Mouse (Mus musculus): ENCODE results near the gene Clec4g. TPM values are rescaled to one million over a fixed set of nuclear protein-coding genes. Genes with fewer than 3 reads are reported as not detected.
A peak's percentile ranks its signal among the peaks of the same experiment; 100 is the strongest.

Clec4g gene
- total and polyA plus RNA-seq, 3 experiments = not detected

DNA sequence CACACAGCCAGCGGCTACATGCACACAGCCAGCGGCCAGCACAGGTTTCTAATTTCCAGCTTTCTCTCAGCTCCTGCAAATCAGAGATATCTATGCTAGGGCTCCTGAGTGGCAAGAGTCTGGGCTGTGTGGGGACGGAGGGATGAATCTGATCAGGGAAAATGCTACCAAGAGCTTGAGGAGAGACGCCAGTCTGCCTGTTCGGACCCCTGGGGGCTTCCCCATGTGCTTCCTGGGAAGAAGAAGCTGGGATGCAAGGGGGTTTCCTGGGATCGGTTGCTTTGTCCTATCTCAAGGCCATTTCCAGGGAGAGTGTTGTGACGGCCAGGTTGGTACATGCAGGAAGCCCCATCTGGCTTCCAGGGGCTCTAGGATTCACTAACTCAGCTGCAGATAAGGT, 12.8 kb downstream of the Clec4g start:
- Histone ChIP-seq H3K36me3 (replicated peaks in 1 of 2; ENCODE audit: control insufficient read depth in 1 of 2, insufficient read depth in 1 of 2, low read length in 1 of 2) (no peaks in the 10 kb centered on the region), H3K9me3 (replicated peaks; ENCODE audit: low read length) (no peaks in the 10 kb centered on the region), H3K27ac (ENCODE audit: insufficient read depth, low read depth) (no peak overlapping the region), H3K9ac (ENCODE audit: insufficient read depth, low read depth) (no peak overlapping the region), H3K27me3 (replicated peaks) (peaks cover 22% of the 10 kb centered on the region), H3K4me2 (ENCODE audit: insufficient read depth, low read depth, poor library complexity, severe bottlenecking) (no peak overlapping the region), H3K4me1 (ENCODE audit: control insufficient read depth in 1 of 2, insufficient read depth in 2 of 2) (peaks cover 11 to 31% of the 10 kb centered on the region in 2 experiments), H3K4me3 (replicated peaks in 1 of 3; ENCODE audit: low read depth in 2 of 3, low read length in 2 of 3, poor library complexity in 1 of 3) (no peak overlapping the region), H3K79me2 (replicated peaks; ENCODE audit: control insufficient read depth, extremely low read depth, insufficient read depth, poor library complexity, severe bottlenecking) (no peaks in the 10 kb centered on the region)
- in situ Hi-C loops (cut with MboI; ENCODE audit: low pct_ligation_motif_present, low pct_unique_long_range_greater_than_20kb, low sequenced_read_pairs) = loop anchor here (25.0 kb wide), 2 partner anchors 430 to 655 kb away; partner anchors contain the start of gene Cd209g
- dilution Hi-C loops (cut with MboI; ENCODE audit: extremely low pct_ligation_motif_present, extremely low pct_unique_long_range_greater_than_20kb, low sequenced_read_pairs) = no loop called here
- no peak for TF ChIP-seq USF2 (conservative IDR thresholded peaks at IDR 0.05; ENCODE audit: low read depth, low read length)
- TF ChIP-seq ETS1 (conservative IDR thresholded peaks at IDR 0.05; ENCODE audit: low read depth, low read length) = no peak
- no peak for TF ChIP-seq MAX (IDR thresholded peaks at IDR 0.05; ENCODE audit: low read length)
- no peak for DNase-seq (ENCODE audit: extremely low read depth)

DNA sequence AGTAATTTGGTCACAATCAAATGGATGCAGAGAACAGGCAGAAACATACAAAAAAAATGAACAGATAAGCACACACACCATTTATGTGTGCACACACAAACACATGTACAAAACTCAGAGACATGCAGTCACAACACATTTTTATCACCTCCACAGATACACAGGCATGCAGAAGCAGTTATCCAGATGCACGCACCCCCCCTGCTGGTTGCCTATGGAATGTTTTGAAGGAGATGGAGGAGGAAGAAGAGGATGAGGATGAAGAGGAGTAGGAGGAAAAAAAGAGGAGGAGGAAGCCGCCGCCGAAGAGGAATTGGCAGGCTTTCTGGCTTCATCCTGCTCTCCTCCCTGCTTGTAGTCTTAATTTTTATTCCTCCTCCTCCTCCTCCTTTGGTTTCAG, 14.7 kb downstream of the Clec4g start:
- Histone ChIP-seq H3K4me1 (ENCODE audit: control insufficient read depth in 1 of 2, insufficient read depth in 2 of 2) (peaks cover 4 to 16% of the 10 kb centered on the region in 2 experiments), H3K27ac (ENCODE audit: insufficient read depth, low read depth) (no peak overlapping the region), H3K9ac (ENCODE audit: insufficient read depth, low read depth) (no peak overlapping the region), H3K27me3 (replicated peaks) (peaks cover 22% of the 10 kb centered on the region), H3K79me2 (replicated peaks; ENCODE audit: control insufficient read depth, extremely low read depth, insufficient read depth, poor library complexity, severe bottlenecking) (no peaks in the 10 kb centered on the region), H3K36me3 (replicated peaks in 1 of 2; ENCODE audit: control insufficient read depth in 1 of 2, insufficient read depth in 1 of 2, low read length in 1 of 2) (no peaks in the 10 kb centered on the region), H3K4me2 (ENCODE audit: insufficient read depth, low read depth, poor library complexity, severe bottlenecking) (no peak overlapping the region), H3K4me3 (replicated peaks in 1 of 3; ENCODE audit: low read depth in 2 of 3, low read length in 2 of 3, poor library complexity in 1 of 3) (no peak overlapping the region), H3K9me3 (replicated peaks; ENCODE audit: low read length) (no peaks in the 10 kb centered on the region)
- in situ Hi-C loops (cut with MboI; ENCODE audit: low pct_ligation_motif_present, low pct_unique_long_range_greater_than_20kb, low sequenced_read_pairs) = loop anchor here (25.0 kb wide), 2 partner anchors 432 to 657 kb away; partner anchors contain the start of gene Cd209g
- peak; percentile 45 for TF ChIP-seq RAD21 (IDR thresholded peaks at IDR 0.05; ENCODE audit: low read depth, low read length)
- TF ChIP-seq MYC (IDR thresholded peaks at IDR 0.05; ENCODE audit: low read depth, low read length) = no peak
- TF ChIP-seq MEF2A (IDR thresholded peaks at IDR 0.05; ENCODE audit: borderline replicate concordance, low read depth, low read length) = no peak
- no peak for TF ChIP-seq RCOR1 (conservative IDR thresholded peaks at IDR 0.05; ENCODE audit: low read depth, low read length)
- no peak for TF ChIP-seq MAZ (IDR thresholded peaks at IDR 0.05; ENCODE audit: low read depth, low read length)
- no peak for TF ChIP-seq MXI1 (IDR thresholded peaks at IDR 0.05; ENCODE audit: low read depth, low read length)
- peak; percentile 19 to 58; a peak in 2 of 4 replicates for TF ChIP-seq CTCF (conservative IDR thresholded peaks at IDR 0.05 in 1 of 2, IDR thresholded peaks at IDR 0.05 in 1 of 2; ENCODE audit: low read depth in 2 of 2, low read length in 2 of 2)
- no peak for TF ChIP-seq SIN3A (IDR thresholded peaks at IDR 0.05; ENCODE audit: low read length)
- 0 out of 2 replicates have a peak, but pooled peaks have one; percentile 23 for TF ChIP-seq SMC3 (IDR thresholded peaks at IDR 0.05; ENCODE audit: low read depth, low read length)
- TF ChIP-seq CHD2 (IDR thresholded peaks at IDR 0.05; ENCODE audit: low read length) = no peak
- TF ChIP-seq HCFC1 (IDR thresholded peaks at IDR 0.05; ENCODE audit: low read depth, low read length) = no peak
- dilution Hi-C loops (cut with MboI; ENCODE audit: extremely low pct_ligation_motif_present, extremely low pct_unique_long_range_greater_than_20kb, low sequenced_read_pairs) = no loop called here
- DNase-seq (ENCODE audit: extremely low read depth) = peak; percentile 22

- dilution Hi-C loops (cut with MboI; ENCODE audit: extremely low pct_ligation_motif_present, extremely low pct_unique_long_range_greater_than_20kb, low sequenced_read_pairs) = no loop called here
- DNase-seq (ENCODE audit: extremely low read depth) = peak; percentile 31
- Histone ChIP-seq H3K27me3 (replicated peaks) (peaks cover 3% of the 10 kb centered on the region), H3K79me2 (replicated peaks; ENCODE audit: control insufficient read depth, extremely low read depth, insufficient read depth, poor library complexity, severe bottlenecking) (no peaks in the 10 kb centered on the region), H3K4me3 (replicated peaks in 1 of 3; ENCODE audit: low read depth in 2 of 3, low read length in 2 of 3, poor library complexity in 1 of 3) (no peak overlapping the region), H3K9ac (ENCODE audit: insufficient read depth, low read depth) (no peak overlapping the region), H3K9me3 (replicated peaks; ENCODE audit: low read length) (no peaks in the 10 kb centered on the region), H3K4me2 (ENCODE audit: insufficient read depth, low read depth, poor library complexity, severe bottlenecking) (no peak overlapping the region), H3K36me3 (replicated peaks in 1 of 2; ENCODE audit: control insufficient read depth in 1 of 2, insufficient read depth in 1 of 2, low read length in 1 of 2) (no peaks in the 10 kb centered on the region), H3K27ac (ENCODE audit: insufficient read depth, low read depth) (no peak overlapping the region), H3K4me1 (ENCODE audit: control insufficient read depth in 1 of 2, insufficient read depth in 2 of 2) (0 out of 4 replicates have a peak, but pooled peaks cover 0 to 3% of the 10 kb centered on the region in 2 experiments)
- in situ Hi-C loops (cut with MboI; ENCODE audit: low pct_ligation_motif_present, low pct_unique_long_range_greater_than_20kb, low sequenced_read_pairs) = loop anchor here (25.0 kb wide), 2 partner anchors 436 to 661 kb away; partner anchors contain the start of gene Cd209g
- TF ChIP-seq ETS1 (conservative IDR thresholded peaks at IDR 0.05; ENCODE audit: low read depth, low read length) (no peak), MAFK (IDR thresholded peaks at IDR 0.05; ENCODE audit: insufficient replicate concordance, low read length) (no peak), POLR2A (IDR thresholded peaks at IDR 0.05; ENCODE audit: low read depth, low read length) (no peak), GABPA (IDR thresholded peaks at IDR 0.05; ENCODE audit: insufficient replicate concordance, low read depth, low read length) (no peak), NELFE (IDR thresholded peaks at IDR 0.05; ENCODE audit: low read depth, low read length) (no peak), ZKSCAN1 (IDR thresholded peaks at IDR 0.05; ENCODE audit: borderline replicate concordance, low read depth, low read length) (no peak), SMC3 (IDR thresholded peaks at IDR 0.05; ENCODE audit: low read depth, low read length) (no peak), IRF4 (IDR thresholded peaks at IDR 0.05; ENCODE audit: low read depth, low read length) (no peak), SIN3A (IDR thresholded peaks at IDR 0.05; ENCODE audit: low read length) (no peak), CHD1 (IDR thresholded peaks at IDR 0.05; ENCODE audit: low read depth, low read length) (no peak), ZNF384 (IDR thresholded peaks at IDR 0.05; ENCODE audit: low read depth, low read length) (no peak), MAX (IDR thresholded peaks at IDR 0.05; ENCODE audit: low read length) (no peak), TBP (conservative IDR thresholded peaks at IDR 0.05; ENCODE audit: low read depth, low read length) (no peak), HCFC1 (IDR thresholded peaks at IDR 0.05; ENCODE audit: low read depth, low read length) (no peak), RCOR1 (conservative IDR thresholded peaks at IDR 0.05; ENCODE audit: low read depth, low read length) (no peak), JUN (IDR thresholded peaks at IDR 0.05; ENCODE audit: insufficient read depth, low read depth, low read length) (no peak), USF2 (conservative IDR thresholded peaks at IDR 0.05; ENCODE audit: low read depth, low read length) (no peak), MXI1 (IDR thresholded peaks at IDR 0.05; ENCODE audit: low read depth, low read length) (no peak), CTCF (conservative IDR thresholded peaks at IDR 0.05 in 1 of 2, IDR thresholded peaks at IDR 0.05 in 1 of 2; ENCODE audit: low read depth in 2 of 2, low read length in 2 of 2) (no peak)
Observed at GRCm38 (mm10) chr8:3701491-3701890, 19.0 kb downstream of the Clec4g start.

Measured in CH12.LX (cell line).